Mouse (Mus musculus): ENCODE data around the gene Adgrg7.

Gene Adgrg7

DNA sequence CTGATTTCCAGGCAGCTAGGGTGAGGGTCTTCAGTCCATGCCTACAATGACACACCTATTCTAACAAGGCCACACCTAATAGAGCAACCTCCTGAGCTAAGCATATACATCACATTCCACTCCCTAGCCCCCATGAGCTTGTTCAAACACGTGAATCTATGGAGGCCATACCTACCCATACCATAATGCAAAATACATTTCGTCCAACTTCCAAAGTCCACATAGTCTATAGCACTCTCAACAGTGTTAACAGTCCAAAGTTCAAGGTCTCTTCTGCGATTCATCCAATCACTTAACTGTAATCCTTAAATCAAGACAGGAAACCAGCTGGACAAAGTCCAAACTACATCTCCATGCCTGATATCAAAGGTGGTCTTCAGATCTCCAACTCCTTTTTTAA lies 85.6 kb downstream of the Adgrg7 start:
- DNase-seq (ENCODE audit: low read depth), result no peak

DNA sequence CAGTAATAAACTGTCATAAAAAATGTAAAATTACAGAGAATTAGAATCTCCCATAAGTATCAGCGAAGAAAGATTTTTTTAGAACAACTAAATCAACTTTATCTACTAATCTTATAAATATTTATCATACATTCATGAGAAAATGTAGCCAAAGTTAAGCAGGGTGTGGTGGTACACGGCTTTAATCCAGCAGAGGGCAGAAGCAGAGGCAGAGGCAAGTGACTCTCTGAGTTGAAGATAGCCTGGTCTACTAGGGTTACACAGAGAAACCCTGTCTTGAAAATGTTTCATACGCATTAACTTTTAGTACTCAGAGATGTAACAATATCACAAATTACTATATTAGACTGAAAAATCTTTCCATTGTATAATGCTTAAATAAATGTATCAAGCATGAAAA lies 89.9 kb downstream of the Adgrg7 start:
- peak; percentile 23 for DNase-seq (ENCODE audit: low read depth)

DNA sequence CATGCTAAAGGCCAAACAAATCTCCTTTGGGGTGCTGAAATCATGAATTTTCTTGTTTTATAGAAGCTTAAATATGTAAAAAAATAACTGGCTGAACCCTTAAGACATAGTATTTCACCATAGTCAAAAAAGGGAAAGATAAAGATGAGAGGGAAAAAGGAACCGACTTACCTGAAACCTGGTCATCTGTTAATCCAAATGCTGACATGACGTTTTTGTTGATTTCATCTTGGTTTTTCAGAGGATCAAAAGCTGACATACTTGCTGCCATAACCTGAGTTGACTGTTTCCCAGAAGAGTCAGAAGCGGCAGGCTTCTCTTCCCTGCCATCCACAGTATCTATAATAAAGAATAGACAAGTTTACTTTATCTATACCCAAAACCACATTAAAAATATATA lies 94.8 kb downstream of the Adgrg7 start:
- DNase-seq (ENCODE audit: low read depth), result no peak

DNA sequence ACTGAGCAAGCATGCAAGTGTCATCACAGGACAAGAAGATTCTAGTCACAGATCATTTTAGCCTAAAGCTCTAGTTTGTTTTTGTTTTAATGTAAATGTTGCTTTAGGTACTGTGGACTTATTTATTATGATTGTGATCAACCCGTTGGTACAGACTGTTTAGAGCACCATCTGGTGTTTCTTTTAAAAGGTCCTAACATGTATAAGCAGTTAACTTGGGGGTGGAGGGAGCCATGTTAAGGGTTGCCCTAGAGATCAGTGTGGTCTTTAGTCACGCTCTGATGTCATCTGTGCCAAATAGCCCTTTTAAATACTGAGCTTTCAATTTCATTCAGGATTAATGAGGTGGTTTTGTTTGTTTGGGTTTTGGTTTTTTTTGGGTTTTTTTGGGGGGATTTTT lies 99.2 kb downstream of the Adgrg7 start:
- DNase-seq (ENCODE audit: low read depth), result no peak

DNA sequence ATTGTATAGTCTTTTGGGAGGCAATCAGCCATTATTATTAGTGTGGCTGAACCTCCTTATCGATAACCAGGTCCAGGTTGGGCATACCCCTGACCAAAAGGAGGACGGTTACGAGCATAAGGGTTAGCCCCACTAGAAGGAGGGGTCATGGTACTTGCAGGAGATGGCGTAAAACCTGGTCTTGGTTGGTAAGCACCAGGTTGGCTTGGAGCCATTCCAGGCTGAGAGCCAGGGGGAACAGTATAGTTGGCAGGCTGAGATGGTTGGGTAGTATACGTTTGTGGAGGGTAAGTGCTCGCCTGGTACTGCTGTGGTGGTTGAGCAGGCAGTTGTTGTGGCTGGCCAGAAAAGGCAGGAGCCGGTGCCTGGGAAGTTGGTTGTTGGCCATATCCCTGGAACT lies 104.9 kb downstream of the Adgrg7 start:
- no peak for DNase-seq (ENCODE audit: low read depth)

DNA sequence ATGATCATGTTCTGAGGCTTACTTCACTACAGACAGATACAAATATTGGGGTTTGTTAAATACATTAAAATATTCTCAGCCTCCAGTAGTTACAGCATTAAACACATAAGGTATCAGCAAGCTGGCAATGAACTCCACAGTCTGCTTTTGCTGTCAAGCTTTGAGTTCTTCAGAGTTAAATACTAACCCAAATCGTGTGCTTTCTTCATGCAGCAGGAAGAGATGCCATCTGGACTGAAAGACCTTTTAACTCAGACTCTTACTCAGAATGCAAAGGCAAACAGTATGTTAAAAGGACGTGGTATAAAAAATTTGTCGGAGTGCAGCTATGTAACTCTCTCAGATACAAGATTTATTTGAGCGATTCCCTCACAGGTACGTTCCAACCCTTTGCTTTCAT lies 108.9 kb downstream of the Adgrg7 start:
- DNase-seq (ENCODE audit: low read depth), result no peak

DNA sequence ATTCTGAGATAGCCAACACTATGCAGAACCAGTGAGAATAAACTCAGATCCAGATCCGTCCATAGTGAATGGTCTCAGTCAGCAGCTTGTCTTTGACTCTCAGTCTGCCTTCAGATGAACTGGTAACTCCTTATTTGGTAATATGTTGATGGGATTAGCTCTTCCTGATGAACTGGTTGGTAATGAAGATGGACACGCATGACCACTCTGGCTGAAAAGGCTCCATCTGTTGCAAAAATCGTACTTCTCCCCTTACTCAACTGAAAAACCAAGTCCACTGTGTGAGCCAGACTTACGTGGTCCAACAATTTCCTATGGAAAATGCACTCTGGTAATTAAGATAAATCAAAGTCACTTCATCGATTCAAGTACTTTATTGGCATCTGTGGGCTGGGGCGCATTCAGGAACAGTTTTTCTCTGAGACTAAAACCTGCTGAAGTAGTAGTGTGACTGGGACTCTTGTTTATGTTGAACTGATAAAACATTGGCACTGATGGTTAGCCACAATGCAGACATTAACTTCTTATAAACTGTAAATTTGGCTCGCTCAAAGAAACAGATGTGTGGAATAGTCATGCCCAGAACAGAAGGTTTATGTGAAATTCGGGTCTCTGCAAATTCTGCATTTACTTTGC lies 114.5 kb downstream of the Adgrg7 start:
- DNase-seq (ENCODE audit: low read depth), result no peak

DNA sequence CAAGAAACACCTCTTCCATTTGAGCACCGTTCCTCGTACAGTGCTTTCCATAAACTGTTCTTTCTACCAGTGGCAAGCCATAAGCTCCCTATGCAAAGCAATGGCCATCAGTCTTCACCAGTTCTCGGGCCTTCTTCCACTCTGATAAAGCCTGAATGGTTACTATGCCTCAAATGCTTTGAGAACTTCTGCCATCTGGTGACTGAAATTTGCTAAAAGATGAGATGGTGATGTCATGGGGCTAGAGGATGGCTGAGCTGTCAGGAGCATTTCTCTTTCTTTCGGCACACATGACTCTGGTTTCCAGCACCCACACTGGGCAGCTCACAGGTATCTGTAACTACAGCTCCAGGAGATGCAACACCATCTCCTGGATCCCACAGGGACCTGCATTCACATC lies 118.5 kb downstream of the Adgrg7 start:
- DNase-seq (ENCODE audit: low read depth), result peak; percentile 47

All from 416B (cell line).